Mouse (Mus musculus): ENCODE results near the gene Plxnb2.

Gene Plxnb2

GRCm38 (mm10) chr15:89178954-89179629 lies 1.5 kb downstream of the Plxnb2 start:
- peak; percentile 69 for DNase-seq (ENCODE audit: low spot score)

GRCm38 (mm10) chr15:89178260-89178860 lies 2.2 kb downstream of the Plxnb2 start:
- DNase-seq (ENCODE audit: low spot score): peak; percentile 31

GRCm38 (mm10) chr15:89177576-89178259 lies 2.9 kb downstream of the Plxnb2 start:
- DNase-seq (ENCODE audit: low spot score): no peak

GRCm38 (mm10) chr15:89177121-89177520 lies 3.5 kb downstream of the Plxnb2 start:
- DNase-seq (ENCODE audit: low spot score): no peak

- no peak for DNase-seq (ENCODE audit: low spot score)
Measured at GRCm38 (mm10) chr15:89175411-89176155, 5.0 kb downstream of the Plxnb2 start.

- no peak for DNase-seq (ENCODE audit: low spot score)
Measured at GRCm38 (mm10) chr15:89174889-89175339, 5.7 kb downstream of the Plxnb2 start.

- peak; percentile 72 for DNase-seq (ENCODE audit: low spot score)
Measured at GRCm38 (mm10) chr15:89173906-89174214, 6.7 kb downstream of the Plxnb2 start.

- DNase-seq (ENCODE audit: low spot score): peak; percentile 72
Measured at GRCm38 (mm10) chr15:89173024-89173905, 7.3 kb downstream of the Plxnb2 start.

- no peak for DNase-seq (ENCODE audit: low spot score)
Measured at GRCm38 (mm10) chr15:89172276-89172935, 8.2 kb downstream of the Plxnb2 start.

GRCm38 (mm10) chr15:89171526-89172051 lies 9.0 kb downstream of the Plxnb2 start:
- no peak for DNase-seq (ENCODE audit: low spot score)

GRCm38 (mm10) chr15:89170102-89170501 lies 10.5 kb downstream of the Plxnb2 start:
- no peak for DNase-seq (ENCODE audit: low spot score)

- peak; percentile 80 for DNase-seq (ENCODE audit: low spot score)
Measured at GRCm38 (mm10) chr15:89169431-89169830, 11.2 kb downstream of the Plxnb2 start.

- no peak for DNase-seq (ENCODE audit: low spot score)
Measured at GRCm38 (mm10) chr15:89168922-89169321, 11.7 kb downstream of the Plxnb2 start.

GRCm38 (mm10) chr15:89165478-89165877 lies 15.1 kb downstream of the Plxnb2 start:
- DNase-seq (ENCODE audit: low spot score): no peak

GRCm38 (mm10) chr15:89161397-89161796 lies 19.2 kb downstream of the Plxnb2 start:
- no peak for DNase-seq (ENCODE audit: low spot score)

- no peak for DNase-seq (ENCODE audit: low spot score)
Measured at GRCm38 (mm10) chr15:89158516-89158915, 22.1 kb downstream of the Plxnb2 start.

- DNase-seq (ENCODE audit: low spot score): peak; percentile 87
Measured at GRCm38 (mm10) chr15:89157954-89158353, 22.6 kb downstream of the Plxnb2 start.

GRCm38 (mm10) chr15:89152312-89152711 lies 28.3 kb downstream of the Plxnb2 start:
- peak; percentile 66 for DNase-seq (ENCODE audit: low spot score)

GRCm38 (mm10) chr15:89150041-89150390 lies 30.6 kb downstream of the Plxnb2 start:
- DNase-seq (ENCODE audit: low spot score): no peak

- DNase-seq (ENCODE audit: low spot score): peak; percentile 63
Measured at GRCm38 (mm10) chr15:89149271-89150040, 31.1 kb downstream of the Plxnb2 start, which contains the start of gene Mapk11. Gene Mapk11 (minus strand): TSS chr15:89149628.

Data from retina, embryonic 14.5 days (tissue).